Mouse (Mus musculus) forebrain, embryonic 11.5 days (tissue): ENCODE results near the gene Supt7l. TPM values are rescaled to one million over a fixed set of nuclear protein-coding genes. Genes with fewer than 3 reads are reported as not detected.

ENCODE experiments used
- ATAC-seq: fragments of 200-750 bp; cut with Nextera tagmentation; replicated peaks from 2 replicates; pipeline ENCODE4 v1.8.0; 2017; ENCODE audit warnings: moderate TSS enrichment; ENCODE audit not compliant: low FRiP score
- DNase-seq: peaks from one replicate; pipeline ENCODE4 v3.0.0-alpha.2; 2017; ENCODE audit warnings: low spot score
- H3K27ac ChIP-seq: fragments of 300-500 bp; sonication (generic); 2 replicates; pipeline ENCODE4 v1.5.1; 2014; ENCODE audit warnings: low read depth, low read length
- H3K27me3 ChIP-seq: fragments of 300-500 bp; sonication (generic); 2 replicates; pipeline ENCODE4 v1.6.1; 2014; ENCODE audit warnings: mild to moderate bottlenecking, low read length, mixed read lengths; ENCODE audit not compliant: control insufficient read depth, insufficient read depth
- H3K36me3 ChIP-seq: fragments of 300-500 bp; sonication (generic); 2 replicates; pipeline ENCODE4 v1.6.1; 2014; ENCODE audit warnings: mild to moderate bottlenecking, low read length, moderate library complexity, mixed read lengths; ENCODE audit not compliant: control insufficient read depth, insufficient read depth
- H3K4me1 ChIP-seq: fragments of 300-500 bp; sonication (generic); replicated peaks from 2 replicates; pipeline ENCODE4 v1.6.1; 2014; ENCODE audit warnings: low read length, mixed read lengths; ENCODE audit not compliant: control insufficient read depth, insufficient read depth
- H3K4me2 ChIP-seq: fragments of 300-500 bp; sonication (generic); 2 replicates; pipeline ENCODE4 v1.6.1; 2014; ENCODE audit warnings: low read depth, mild to moderate bottlenecking, low read length, moderate library complexity, mixed read lengths; ENCODE audit not compliant: severe bottlenecking
- H3K4me3 ChIP-seq: fragments of 300-500 bp; sonication (generic); 2 replicates; pipeline ENCODE4 v1.5.1; 2014; ENCODE audit warnings: low read depth, low read length
- H3K9ac ChIP-seq: fragments of 300-500 bp; sonication (generic); 2 replicates; pipeline ENCODE4 v1.6.1; 2014; ENCODE audit warnings: low read length
- H3K9me3 ChIP-seq: fragments of 300-500 bp; sonication (generic); 2 replicates; pipeline ENCODE4 v1.6.1; 2016; ENCODE audit warnings: low read length, mixed read lengths; ENCODE audit not compliant: control insufficient read depth
- WGBS: fragments of 180-500 bp; shearing (Covaris S2); extraction: QIAGEN DNeasy Blood & Tissue Kit; methylation state at CpG from one replicate; pipeline ENCODE4 v1.1.7; 2014; 5-methylcytosine and 5-hydroxymethylcytosine counted together
- polyA plus RNA-seq: library from polyadenylated mRNA; unstranded; fragments of >200 nt; fragmentation: Nextera tagmentation; extraction: Ambion mirVana; gene quantifications from 2 replicates; pipeline ENCODE4 v1.2.1, GENCODE M21; 2014

Supt7l gene
- polyA plus RNA-seq, 1 experiment from 2014 or later = 27.2 TPM

DNA sequence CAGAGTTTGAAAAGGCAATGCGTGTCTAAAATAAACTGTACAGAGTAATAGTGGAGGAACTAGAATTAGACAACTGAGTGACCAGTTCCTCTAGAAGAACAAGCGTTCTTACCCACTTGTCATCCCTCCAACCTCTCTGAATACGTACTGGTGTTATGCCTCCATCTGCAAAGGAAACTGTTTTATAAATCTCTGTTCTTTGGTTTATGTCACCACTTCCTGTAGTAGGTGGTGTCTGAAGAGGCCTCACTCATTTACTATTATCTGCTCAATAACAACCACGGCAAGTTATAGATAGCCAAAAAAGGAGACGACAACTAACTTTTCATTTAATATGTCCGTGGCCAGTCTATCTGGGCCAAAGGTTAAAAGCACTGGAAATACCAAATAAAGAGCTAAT is 7.1 kb downstream of the Supt7l start:
- no peak overlapping the region for H3K4me3 ChIP-seq
- H3K4me1 ChIP-seq = no peaks in the 10 kb centered on the region
- H3K27me3 ChIP-seq = no peaks in the 10 kb centered on the region
- H3K36me3 ChIP-seq = peaks cover 2% of the 10 kb centered on the region
- ATAC-seq (no peak), DNase-seq (no peak)
- no peak overlapping the region for H3K9ac ChIP-seq
- 95% methylated on average over 6 of the region's 6 CpGs for WGBS
- H3K27ac ChIP-seq = no peak overlapping the region
- H3K9me3 ChIP-seq = no peaks in the 10 kb centered on the region
- no peak overlapping the region for H3K4me2 ChIP-seq

DNA sequence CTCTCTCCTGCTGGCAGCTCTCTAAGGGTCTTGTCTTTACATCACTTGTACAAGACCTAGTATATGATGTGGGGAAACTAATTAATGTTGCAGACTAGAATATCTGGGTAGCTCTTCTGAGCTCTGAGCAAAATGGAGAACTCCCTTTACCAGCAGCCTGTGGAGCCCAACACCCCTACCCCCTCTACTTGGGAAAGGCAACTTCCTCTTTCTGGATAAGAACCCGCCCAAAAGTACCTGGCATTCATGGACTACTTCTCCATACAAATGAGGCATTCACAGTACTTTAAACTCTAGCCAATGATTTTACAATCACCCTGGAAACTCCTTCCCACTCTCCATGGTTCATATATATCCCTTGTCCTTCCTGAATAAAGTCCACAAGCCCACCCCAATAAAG is 15.1 kb downstream of the Supt7l start:
- peaks cover 5% of the 10 kb centered on the region for H3K36me3 ChIP-seq
- H3K9me3 ChIP-seq = no peaks in the 10 kb centered on the region
- 82% methylated on average over 1 of the region's 1 CpGs for WGBS
- no peak overlapping the region for H3K27ac ChIP-seq
- no peak overlapping the region for H3K4me2 ChIP-seq
- ATAC-seq (no peak), DNase-seq (no peak)
- H3K9ac ChIP-seq = no peak overlapping the region
- H3K27me3 ChIP-seq = no peaks in the 10 kb centered on the region
- no peaks in the 10 kb centered on the region for H3K4me1 ChIP-seq
- no peak overlapping the region for H3K4me3 ChIP-seq

DNA sequence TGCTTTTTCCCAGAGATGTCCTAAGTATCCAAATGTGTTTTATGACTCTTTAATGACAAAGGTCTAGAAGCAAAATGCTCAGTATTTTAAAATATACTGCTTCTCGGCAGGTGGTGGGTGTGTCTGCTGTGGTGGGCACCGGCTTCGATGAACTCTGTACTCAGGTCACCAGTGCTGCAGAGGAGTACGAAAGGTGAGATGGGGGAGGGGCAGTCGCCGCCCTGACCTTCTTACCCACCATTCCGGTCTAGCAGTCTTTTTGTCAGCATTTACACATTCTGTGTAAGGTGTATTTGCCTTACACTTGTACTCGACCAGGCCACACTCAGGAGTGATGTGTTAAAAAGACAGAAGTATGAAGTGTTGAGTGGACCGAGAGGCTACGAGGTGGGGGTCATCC is 22.8 kb downstream of the Supt7l start:
- Histone ChIP-seq H3K27ac (no peak overlapping the region), H3K9me3 (no peaks in the 10 kb centered on the region), H3K27me3 (no peaks in the 10 kb centered on the region), H3K4me3 (no peak overlapping the region), H3K9ac (no peak overlapping the region), H3K4me2 (no peak overlapping the region), H3K4me1 (no peaks in the 10 kb centered on the region), H3K36me3 (peaks cover 12% of the 10 kb centered on the region)
- WGBS = 95% methylated on average over 10 of the region's 10 CpGs
- DNase-seq (no peak), ATAC-seq (no peak)

DNA sequence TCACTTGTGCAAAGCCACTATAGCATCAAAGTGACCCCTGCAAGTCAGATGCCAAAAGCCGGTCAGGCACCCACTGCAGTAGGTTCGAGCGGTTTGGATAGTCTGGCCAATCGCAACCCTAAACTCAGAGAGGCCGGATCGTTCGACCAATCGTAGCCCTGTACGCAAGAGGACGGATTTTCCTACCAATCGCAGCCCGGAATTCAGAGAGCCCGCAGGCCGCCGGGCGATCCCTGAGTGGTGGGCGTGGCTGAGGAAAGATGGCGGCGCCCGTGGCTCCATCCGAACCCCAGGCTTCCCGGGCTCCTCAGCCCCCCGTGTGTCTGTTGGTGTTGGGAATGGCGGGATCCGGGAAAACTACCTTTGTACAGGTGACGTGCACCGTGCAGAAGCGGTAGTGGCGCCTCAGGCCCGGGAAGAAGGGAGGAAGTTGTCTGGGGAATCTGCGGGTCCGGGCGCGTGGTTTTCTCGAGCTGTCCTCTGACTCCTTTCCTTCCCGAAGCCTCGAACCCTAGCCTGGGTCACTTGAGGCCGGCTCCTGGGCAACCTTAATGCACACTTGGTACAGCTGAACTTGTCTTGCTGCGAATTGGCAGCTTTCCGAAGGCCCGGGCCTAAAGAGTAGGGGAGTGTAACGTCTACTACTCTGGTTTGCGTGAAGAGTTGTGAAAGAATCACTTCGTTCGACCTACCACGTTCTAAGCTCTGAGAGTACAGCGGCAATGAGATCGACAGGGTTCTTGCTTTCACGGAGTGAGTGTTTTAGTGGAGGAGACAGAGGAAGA is 32.9 kb downstream of the Supt7l start, which contains the start of gene Gpn1:
Gene Gpn1, plus strand, starts transcription at position 229 of the 785 bp plus-strand sequence.
- H3K9me3 ChIP-seq = no peaks in the 10 kb centered on the region
- no peaks in the 10 kb centered on the region; the same call in 1 of the 2 replicates for H3K36me3 ChIP-seq
- ATAC-seq (peak; percentile 100), DNase-seq (peak; percentile 92)
- WGBS = under 1% methylated on average over 49 of the region's 49 CpGs
- H3K4me1 ChIP-seq = peaks cover 4% of the 10 kb centered on the region; the same call in 1 of the 2 replicates
- peak within 1 kb of the TSS; percentile 86 for H3K4me3 ChIP-seq
- peak within 1 kb of the TSS; percentile 83 for H3K9ac ChIP-seq
- no peak within 1 kb of the TSS for H3K27ac ChIP-seq
- peak within 1 kb of the TSS; percentile 71 for H3K4me2 ChIP-seq
- H3K27me3 ChIP-seq = no peaks in the 10 kb centered on the region

DNA sequence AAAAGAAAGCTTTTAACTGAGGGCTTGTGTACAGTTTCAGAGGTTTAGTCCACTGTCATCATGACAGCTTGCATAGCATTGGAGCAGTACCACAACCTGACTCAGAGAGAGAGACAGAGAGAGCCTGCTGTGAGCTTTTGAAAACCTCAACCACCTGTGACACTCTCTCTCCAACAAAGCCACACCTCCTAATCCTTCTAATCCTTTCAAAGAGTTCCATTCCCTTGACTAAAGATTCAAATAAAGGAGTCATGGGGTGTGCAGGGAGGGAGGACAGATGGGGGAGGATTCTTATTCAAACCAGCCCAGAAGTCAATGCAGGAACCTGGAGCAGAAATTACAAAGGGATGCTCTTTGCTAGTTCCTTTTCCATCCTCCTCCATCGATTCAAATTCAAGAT is 35.6 kb downstream of the Supt7l start:
- ATAC-seq = no peak
- H3K4me2 ChIP-seq = no peak overlapping the region
- no peak for DNase-seq
- no peak overlapping the region for H3K4me3 ChIP-seq
- H3K27me3 ChIP-seq = no peaks in the 10 kb centered on the region
- no peaks in the 10 kb centered on the region for H3K36me3 ChIP-seq
- no peaks in the 10 kb centered on the region for H3K9me3 ChIP-seq
- H3K4me1 ChIP-seq = peaks cover 4% of the 10 kb centered on the region; the same call in 1 of the 2 replicates
- H3K27ac ChIP-seq = no peak overlapping the region
- WGBS = 55% methylated on average over 1 of the region's 1 CpGs
- H3K9ac ChIP-seq = no peak overlapping the region

DNA sequence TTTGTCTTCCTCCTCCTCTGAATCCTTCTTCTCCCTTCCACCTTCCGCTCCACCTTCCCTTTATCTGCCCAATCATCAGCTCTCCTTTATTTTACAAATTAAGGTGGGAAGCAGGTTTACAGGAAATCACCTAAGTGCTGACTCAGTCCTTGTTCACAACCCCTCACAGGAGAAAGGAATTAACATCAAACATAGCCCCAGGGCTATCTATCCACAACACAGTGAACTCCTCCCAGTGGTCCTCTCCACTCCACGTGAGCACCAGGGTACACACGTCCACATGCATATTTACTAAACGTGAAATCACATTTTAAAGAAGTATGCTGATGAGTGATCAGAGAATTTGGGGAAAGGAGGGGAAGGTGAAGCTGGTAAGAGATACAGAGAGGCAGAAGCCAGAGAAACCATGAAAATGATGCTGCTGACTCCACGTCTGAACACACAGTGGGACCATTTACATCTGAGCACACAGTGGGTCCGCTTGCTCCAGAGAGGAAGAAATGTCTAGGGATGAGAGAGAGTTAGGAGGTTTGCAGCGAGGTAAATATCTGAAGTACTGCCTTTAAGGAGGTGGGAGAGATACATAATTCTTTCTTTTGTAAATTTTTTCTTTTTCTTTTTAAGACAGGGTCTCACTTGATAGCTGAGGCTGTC is 38.4 kb downstream of the Supt7l start:
- Histone ChIP-seq H3K4me3 (no peak overlapping the region), H3K27me3 (no peaks in the 10 kb centered on the region), H3K9me3 (no peaks in the 10 kb centered on the region), H3K9ac (no peak overlapping the region), H3K36me3 (no peaks in the 10 kb centered on the region), H3K4me2 (no peak overlapping the region), H3K4me1 (no peaks in the 10 kb centered on the region), H3K27ac (no peak overlapping the region)
- WGBS = 71% methylated on average over 7 of the region's 7 CpGs
- DNase-seq (no peak), ATAC-seq (no peak)

DNA sequence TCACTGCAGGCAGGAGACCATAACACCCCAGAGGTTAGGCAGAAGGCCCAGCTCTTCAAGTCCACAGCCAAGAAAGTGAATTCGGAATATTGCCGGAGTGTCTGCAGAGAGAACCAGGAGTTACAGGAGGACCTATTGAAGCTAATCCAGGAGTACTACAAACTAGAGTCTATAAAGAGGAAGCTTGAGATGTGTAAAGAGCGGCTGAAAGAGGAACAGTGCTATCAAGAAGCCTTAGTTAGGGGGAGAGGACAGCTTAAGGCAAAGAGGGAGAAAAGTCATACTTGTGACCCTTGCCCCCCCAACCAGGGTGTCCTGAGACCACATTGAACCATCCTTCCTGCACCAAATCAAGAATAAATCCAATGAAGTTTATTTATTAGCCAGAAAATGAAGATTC is 39.7 kb downstream of the Supt7l start:
- no peaks in the 10 kb centered on the region for H3K36me3 ChIP-seq
- DNase-seq = no peak
- WGBS = 91% methylated on average over 3 of the region's 3 CpGs
- no peaks in the 10 kb centered on the region for H3K27me3 ChIP-seq
- no peak overlapping the region for H3K4me2 ChIP-seq
- H3K9me3 ChIP-seq = no peaks in the 10 kb centered on the region
- H3K9ac ChIP-seq = no peak overlapping the region
- no peaks in the 10 kb centered on the region for H3K4me1 ChIP-seq
- H3K4me3 ChIP-seq = no peak overlapping the region
- ATAC-seq = no peak
- no peak overlapping the region for H3K27ac ChIP-seq

DNA sequence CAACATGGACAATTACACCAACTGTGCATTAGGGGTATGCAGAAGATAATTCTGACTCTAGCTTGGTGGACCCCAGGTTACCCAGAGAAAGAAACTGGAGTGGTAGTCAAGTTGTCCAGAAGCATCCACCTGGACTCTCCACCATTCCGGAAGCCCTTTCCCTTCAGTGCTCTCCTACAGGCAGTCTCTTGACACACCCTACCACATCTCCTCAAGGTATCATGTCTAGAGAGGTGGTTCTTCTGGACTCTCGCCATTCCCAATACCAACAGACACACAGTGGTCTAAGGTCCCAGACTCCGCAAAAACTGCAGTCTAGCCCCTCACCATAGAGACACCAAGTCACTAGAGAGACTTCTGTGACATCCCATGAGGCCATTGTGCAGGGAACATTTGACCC is 42.2 kb downstream of the Supt7l start, which contains the start of gene 4930548H24Rik:
Gene 4930548H24Rik, plus strand, starts transcription at position 301 of the 400 bp plus-strand sequence.
- Histone ChIP-seq H3K4me3 (no peak within 1 kb of the TSS), H3K9ac (no peak within 1 kb of the TSS), H3K9me3 (no peaks in the 10 kb centered on the region), H3K4me2 (no peak within 1 kb of the TSS), H3K27me3 (no peaks in the 10 kb centered on the region), H3K36me3 (no peaks in the 10 kb centered on the region; the same call in 1 of the 2 replicates), H3K4me1 (no peaks in the 10 kb centered on the region), H3K27ac (no peak within 1 kb of the TSS)
- WGBS = 94% methylated on average over 3 of the region's 3 CpGs
- DNase-seq (no peak), ATAC-seq (no peak)
